Mouse (Mus musculus) limb, embryonic 11.5 days (tissue): ENCODE data around the gene Rhoh. TPM values are rescaled to one million over a fixed set of nuclear protein-coding genes. Genes with fewer than 3 reads are reported as not detected.

Source experiments
- ATAC-seq: fragments of 200-750 bp; cut with Nextera tagmentation; 2 replicates; pipeline ENCODE4 v1.8.0; 2017; ENCODE audit warnings: low read depth; ENCODE audit not compliant: insufficient number of reproducible peaks, low FRiP score, low TSS enrichment
- DNase-seq: peaks from one replicate; pipeline ENCODE4 v3.0.0-alpha.2; 2015; ENCODE audit warnings: low spot score
- H3K27ac ChIP-seq: fragments of 300-500 bp; sonication (generic); replicated peaks from 2 replicates; pipeline ENCODE4 v1.5.1; 2014; ENCODE audit warnings: low read depth, mild to moderate bottlenecking, low read length
- H3K27me3 ChIP-seq: fragments of 300-500 bp; sonication (generic); 2 replicates; pipeline ENCODE4 v1.6.1; 2014; ENCODE audit warnings: mild to moderate bottlenecking, low read length, mixed read lengths; ENCODE audit not compliant: control insufficient read depth, insufficient read depth
- H3K36me3 ChIP-seq: fragments of 300-500 bp; sonication (generic); 2 replicates; pipeline ENCODE4 v1.6.1; 2014; ENCODE audit warnings: mild to moderate bottlenecking, low read length, moderate library complexity, mixed read lengths; ENCODE audit not compliant: control insufficient read depth, insufficient read depth
- H3K4me1 ChIP-seq: fragments of 300-500 bp; sonication (generic); 2 replicates; pipeline ENCODE4 v1.6.1; 2014; ENCODE audit warnings: low read length, mixed read lengths; ENCODE audit not compliant: control insufficient read depth, insufficient read depth
- H3K4me2 ChIP-seq: fragments of 300-500 bp; sonication (generic); 2 replicates; pipeline ENCODE4 v1.6.1; 2014; ENCODE audit warnings: low read depth, mild to moderate bottlenecking, moderate library complexity; ENCODE audit not compliant: severe bottlenecking
- H3K4me3 ChIP-seq: fragments of 300-500 bp; sonication (generic); 2 replicates; pipeline ENCODE4 v1.5.1; 2014; ENCODE audit warnings: low read depth, low read length
- H3K9ac ChIP-seq: fragments of 300-500 bp; sonication (generic); 2 replicates; pipeline ENCODE4 v1.6.1; 2014; ENCODE audit warnings: mild to moderate bottlenecking, low read length
- H3K9me3 ChIP-seq: fragments of 300-500 bp; sonication (generic); 2 replicates; pipeline ENCODE4 v1.6.1; 2016; ENCODE audit warnings: low read length; ENCODE audit not compliant: control insufficient read depth
- WGBS: fragments of 180-500 bp; shearing (Covaris S2); extraction: QIAGEN DNeasy Blood & Tissue Kit; methylation state at CpG from one replicate; pipeline ENCODE4 v1.1.7; 2014; 5-methylcytosine and 5-hydroxymethylcytosine counted together
- polyA plus RNA-seq: library from polyadenylated mRNA; unstranded; fragments of >200 nt; fragmentation: Nextera tagmentation; extraction: Ambion mirVana; gene quantifications from 2 replicates; pipeline ENCODE4 v1.2.1, GENCODE M21; 2014

Rhoh gene
- polyA plus RNA-seq, 1 experiment from 2014 or later = 0.27 TPM

GRCm38 (mm10) chr5:65908751-65909150 lies 47.7 kb downstream of the Rhoh start:
- H3K4me1 ChIP-seq = no peaks in the 10 kb centered on the region
- H3K9me3 ChIP-seq = peaks cover 4% of the 10 kb centered on the region; the same call in 1 of the 2 replicates
- DNase-seq (no peak), ATAC-seq (no peak)
- H3K27me3 ChIP-seq = no peaks in the 10 kb centered on the region
- H3K4me2 ChIP-seq = no peak overlapping the region
- H3K27ac ChIP-seq = no peak overlapping the region
- no peak overlapping the region for H3K9ac ChIP-seq
- no peak overlapping the region for H3K4me3 ChIP-seq
- WGBS = 76% methylated on average over 2 of the region's 2 CpGs
- H3K36me3 ChIP-seq = no peaks in the 10 kb centered on the region

DNA sequence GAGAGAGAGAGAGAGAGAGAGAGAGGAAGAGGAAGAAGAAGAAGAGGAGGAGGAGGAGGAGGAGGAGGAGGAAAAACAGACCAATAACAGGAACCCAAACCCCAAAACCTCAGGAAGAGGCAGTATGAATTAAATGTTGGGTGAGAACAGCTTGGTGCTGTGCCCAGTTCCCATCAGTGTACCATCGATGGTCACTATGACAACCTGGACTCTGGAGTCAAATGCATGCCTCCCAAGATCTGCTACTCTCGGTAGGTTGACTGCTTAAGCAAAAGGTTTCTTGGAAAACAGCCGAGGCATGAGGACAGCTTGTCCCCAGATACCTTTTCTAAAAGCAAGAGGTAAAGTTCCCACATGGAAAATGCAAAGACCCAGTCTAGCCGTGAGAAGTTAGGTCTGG lies 48.3 kb downstream of the Rhoh start:
- H3K27me3 ChIP-seq = no peaks in the 10 kb centered on the region
- ATAC-seq = no peak
- no peaks in the 10 kb centered on the region for H3K36me3 ChIP-seq
- H3K4me2 ChIP-seq = no peak overlapping the region
- no peak for DNase-seq
- no peak overlapping the region for H3K9ac ChIP-seq
- H3K4me3 ChIP-seq = no peak overlapping the region
- no peak overlapping the region for H3K27ac ChIP-seq
- peaks cover 3% of the 10 kb centered on the region; the same call in 1 of the 2 replicates for H3K9me3 ChIP-seq
- WGBS = 87% methylated on average over 4 of the region's 4 CpGs
- H3K4me1 ChIP-seq = no peaks in the 10 kb centered on the region

DNA sequence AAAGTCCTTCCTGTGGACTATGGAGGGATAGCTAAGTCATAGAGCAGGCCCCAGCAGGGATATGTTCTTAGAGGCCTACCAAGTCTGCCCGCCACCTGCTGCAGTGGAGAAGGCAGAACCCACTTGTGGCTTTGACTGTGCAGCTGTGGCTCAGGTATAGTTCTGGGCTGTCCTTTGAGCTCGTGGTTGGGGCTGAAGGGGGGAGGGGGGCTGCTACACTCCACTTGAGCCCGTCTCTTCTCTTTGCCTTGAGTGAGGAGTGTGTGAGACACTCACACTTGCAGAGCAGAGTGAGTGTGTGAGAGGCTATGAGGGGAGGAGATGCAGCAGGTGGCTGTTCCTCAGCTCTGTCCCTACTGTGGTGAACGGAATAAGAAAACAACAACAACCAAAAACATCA lies 49.4 kb downstream of the Rhoh start:
- H3K36me3 ChIP-seq = no peaks in the 10 kb centered on the region
- 86% methylated on average over 4 of the region's 4 CpGs for WGBS

GRCm38 (mm10) chr5:65911676-65912075 lies 50.7 kb downstream of the Rhoh start:
- Histone ChIP-seq H3K9me3 (no peaks in the 10 kb centered on the region), H3K36me3 (no peaks in the 10 kb centered on the region), H3K4me3 (no peak overlapping the region), H3K9ac (no peak overlapping the region), H3K27ac (no peak overlapping the region), H3K4me1 (no peaks in the 10 kb centered on the region), H3K27me3 (no peaks in the 10 kb centered on the region), H3K4me2 (no peak overlapping the region)
- DNase-seq (no peak), ATAC-seq (no peak)
- WGBS = 72% methylated on average over 7 of the region's 7 CpGs

More for the DNA sequence above, 49.4 kb downstream of the Rhoh start:
- no peak overlapping the region for H3K9ac ChIP-seq
- DNase-seq = no peak
- no peaks in the 10 kb centered on the region for H3K27me3 ChIP-seq
- no peaks in the 10 kb centered on the region for H3K9me3 ChIP-seq
- H3K4me3 ChIP-seq = no peak overlapping the region
- H3K4me1 ChIP-seq = no peaks in the 10 kb centered on the region
- H3K27ac ChIP-seq = no peak overlapping the region
- ATAC-seq = no peak
- no peak overlapping the region for H3K4me2 ChIP-seq

DNA sequence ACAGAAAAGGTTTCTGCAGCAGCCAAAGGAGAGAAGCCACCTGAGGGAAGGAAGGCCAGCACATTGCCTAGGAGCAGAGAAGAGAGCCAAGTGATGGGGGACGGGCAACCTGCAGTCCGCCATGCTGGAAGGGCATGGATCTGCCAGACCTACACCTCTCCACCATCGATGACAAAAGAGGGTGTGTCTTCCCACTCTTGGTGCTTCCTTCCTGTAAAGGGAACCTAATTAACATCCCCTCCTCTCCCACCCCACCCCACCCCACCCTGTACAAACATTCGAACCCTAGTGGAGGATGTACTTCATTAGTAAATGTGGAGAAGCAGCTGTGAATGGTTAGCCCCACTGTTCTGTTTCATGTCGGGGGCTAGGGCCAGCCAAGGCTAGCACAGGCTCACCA lies 51.2 kb downstream of the Rhoh start:
- Histone ChIP-seq H3K36me3 (no peaks in the 10 kb centered on the region), H3K27me3 (no peaks in the 10 kb centered on the region), H3K9ac (no peak overlapping the region), H3K4me3 (no peak overlapping the region), H3K9me3 (no peaks in the 10 kb centered on the region), H3K27ac (no peak overlapping the region), H3K4me1 (no peaks in the 10 kb centered on the region), H3K4me2 (no peak overlapping the region)
- no peak for DNase-seq
- 78% methylated on average over 5 of the region's 5 CpGs for WGBS
- ATAC-seq = no peak

DNA sequence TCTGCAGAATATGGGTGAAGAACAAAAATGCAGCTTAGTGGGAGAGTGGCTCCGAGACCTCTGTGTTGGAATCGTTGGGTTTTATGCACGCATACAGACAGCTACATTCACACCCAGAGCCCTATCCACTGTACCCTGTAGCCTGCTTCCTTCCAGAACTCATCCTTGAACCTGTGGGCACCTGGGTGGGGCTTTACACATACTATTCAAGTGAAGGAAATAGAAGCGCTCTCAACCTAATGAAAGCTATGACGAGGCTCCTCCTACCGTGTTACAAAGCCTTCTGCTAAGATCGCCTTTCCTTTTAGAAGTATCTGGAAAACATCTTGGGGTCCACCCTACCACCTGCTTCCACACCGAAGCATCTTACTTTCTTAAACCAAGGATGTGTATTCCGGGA lies 52.1 kb downstream of the Rhoh start:
- no peak for ATAC-seq
- Histone ChIP-seq H3K4me1 (no peaks in the 10 kb centered on the region), H3K9ac (no peak overlapping the region), H3K36me3 (no peaks in the 10 kb centered on the region), H3K27me3 (no peaks in the 10 kb centered on the region), H3K4me2 (no peak overlapping the region), H3K27ac (no peak overlapping the region), H3K9me3 (no peaks in the 10 kb centered on the region), H3K4me3 (no peak overlapping the region)
- DNase-seq = no peak
- 87% methylated on average over 9 of the region's 9 CpGs for WGBS

- no peak for DNase-seq
- H3K27ac ChIP-seq = no peak overlapping the region
- H3K4me2 ChIP-seq = no peak overlapping the region
- ATAC-seq = no peak
- no peaks in the 10 kb centered on the region for H3K9me3 ChIP-seq
- WGBS = 95% methylated on average over 7 of the region's 7 CpGs
- H3K9ac ChIP-seq = no peak overlapping the region
- no peaks in the 10 kb centered on the region for H3K36me3 ChIP-seq
- H3K27me3 ChIP-seq = no peaks in the 10 kb centered on the region
- peaks cover 3% of the 10 kb centered on the region; the same call in 1 of the 2 replicates for H3K4me1 ChIP-seq
- no peak overlapping the region for H3K4me3 ChIP-seq
These were observed 53.3 kb downstream of the Rhoh start for GRCm38 (mm10) chr5:65914342-65914741.

DNA sequence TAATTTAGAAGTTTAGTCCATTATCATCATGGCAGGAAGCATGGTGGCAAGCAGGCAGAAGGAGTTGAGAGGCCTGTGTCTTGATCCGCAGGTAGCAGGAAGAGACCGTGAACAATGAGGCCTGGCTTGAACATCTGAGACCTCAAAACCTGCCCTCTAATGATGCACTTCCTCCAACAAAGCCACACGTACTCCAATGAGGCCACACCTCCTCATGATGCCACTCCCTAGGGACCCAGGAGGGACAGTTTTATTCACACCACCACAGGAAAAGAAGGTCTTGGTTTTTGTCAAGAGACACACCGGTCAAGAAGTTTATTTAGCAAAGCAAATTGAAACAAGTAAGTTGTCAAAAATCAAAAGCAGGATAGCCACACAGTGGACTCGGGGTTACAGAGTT lies 55.9 kb downstream of the Rhoh start:
- Histone ChIP-seq H3K36me3 (no peaks in the 10 kb centered on the region), H3K9ac (no peak overlapping the region), H3K4me3 (no peak overlapping the region), H3K27me3 (no peaks in the 10 kb centered on the region), H3K9me3 (no peaks in the 10 kb centered on the region), H3K27ac (no peak overlapping the region), H3K4me1 (peaks cover 3% of the 10 kb centered on the region; the same call in 1 of the 2 replicates), H3K4me2 (no peak overlapping the region)
- ATAC-seq (no peak), DNase-seq (no peak)
- 93% methylated on average over 5 of the region's 5 CpGs for WGBS

GRCm38 (mm10) chr5:65918601-65919000 lies 57.6 kb downstream of the Rhoh start:
- Histone ChIP-seq H3K4me3 (no peak overlapping the region), H3K9ac (no peak overlapping the region), H3K4me2 (no peak overlapping the region), H3K4me1 (peaks cover 3% of the 10 kb centered on the region; the same call in 1 of the 2 replicates), H3K9me3 (no peaks in the 10 kb centered on the region), H3K27ac (no peak overlapping the region), H3K27me3 (no peaks in the 10 kb centered on the region), H3K36me3 (no peaks in the 10 kb centered on the region)
- DNase-seq (no peak), ATAC-seq (peak; percentile 31; the same call in 1 of the 2 replicates)
- 79% methylated on average over 3 of the region's 3 CpGs for WGBS
